Mouse (Mus musculus): ENCODE measurements at regions not wholly inside any gene's neighbourhood (a gene's known extent, or its start where the extent isn't known, plus 50 kb on each side); places are given as distances from the start of the nearest gene placed in this dataset.
A peak's percentile ranks its signal among the peaks of the same experiment; 100 is the strongest.

DNA sequence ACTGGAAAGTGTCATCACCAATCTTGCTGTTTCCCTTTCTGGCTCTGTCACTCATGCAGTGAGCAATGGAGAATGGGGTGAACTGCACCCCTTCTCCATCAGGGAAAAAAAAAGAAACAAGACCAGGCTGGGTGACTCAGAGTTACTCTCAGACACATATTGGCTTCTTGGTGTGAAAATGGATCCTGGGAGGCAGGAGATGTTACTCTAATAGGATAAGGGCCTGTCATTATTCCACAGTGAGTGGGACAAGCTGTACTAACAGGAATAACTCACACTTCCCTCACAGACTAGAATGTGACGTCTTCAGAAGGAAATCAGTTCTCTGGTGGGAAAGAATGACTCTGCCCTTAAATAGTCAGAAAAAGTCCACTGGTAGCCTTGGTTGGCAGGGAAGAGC lies 181.4 kb upstream of the Nlrp1b start:
- DNase-seq (ENCODE audit: low spot score in 2 of 2) = no peak

DNA sequence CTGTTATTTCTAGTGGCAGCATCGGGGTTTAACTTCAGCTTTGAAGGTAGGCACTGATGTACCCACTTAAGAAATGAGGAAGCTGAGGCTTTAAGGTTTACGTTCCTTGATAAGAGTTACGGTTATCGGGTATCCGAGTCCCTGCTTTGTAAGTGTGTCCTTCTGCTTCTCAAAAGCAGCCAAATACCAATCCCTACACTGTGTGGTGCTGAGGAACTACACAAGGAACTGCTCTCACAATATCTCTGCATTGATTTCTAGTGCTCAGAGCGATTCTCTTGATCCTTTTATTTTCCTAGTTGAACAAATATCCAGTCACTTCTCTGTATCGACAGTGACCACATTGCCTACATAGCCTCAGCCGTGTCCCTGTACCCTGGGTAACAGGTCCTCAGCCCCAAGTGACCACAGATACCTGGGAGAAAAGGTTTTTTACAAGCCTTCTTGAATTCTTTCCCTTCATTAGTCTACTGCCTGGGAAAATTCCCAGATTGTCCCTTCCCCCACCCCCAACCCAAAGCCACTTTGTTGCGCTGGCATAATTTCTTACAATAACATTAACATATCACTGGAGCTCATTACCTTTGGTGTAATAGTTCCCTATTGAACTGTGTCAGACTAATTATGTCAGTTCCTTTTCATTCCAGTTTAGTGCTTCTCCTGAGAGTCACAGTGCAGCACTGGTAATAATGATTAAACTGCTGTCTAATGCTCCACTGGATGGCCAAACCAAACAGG lies 184.0 kb upstream of the Nlrp1b start:
- DNase-seq (ENCODE audit: low spot score in 2 of 2) = no peak

DNA sequence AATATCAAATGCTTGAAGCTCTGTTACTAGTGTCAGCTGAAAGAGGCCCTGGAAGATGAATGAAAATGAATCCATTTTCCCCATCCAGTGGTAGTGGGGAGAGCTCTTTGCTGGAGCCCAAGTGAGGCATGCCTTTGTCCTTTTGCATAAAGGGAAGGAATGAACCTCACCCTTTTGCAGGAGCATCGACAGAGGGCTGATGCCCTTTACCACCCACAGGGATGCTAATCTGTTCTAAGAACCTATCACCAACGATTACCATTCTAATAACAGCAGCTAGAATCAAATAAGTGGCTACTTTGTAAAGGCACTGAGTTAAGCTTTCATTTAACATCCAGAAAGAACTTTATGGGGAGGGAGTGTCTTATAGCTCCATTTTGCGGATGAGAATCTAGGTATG lies 184.9 kb upstream of the Nlrp1b start:
- no peak for DNase-seq (ENCODE audit: low spot score in 2 of 2)

DNA sequence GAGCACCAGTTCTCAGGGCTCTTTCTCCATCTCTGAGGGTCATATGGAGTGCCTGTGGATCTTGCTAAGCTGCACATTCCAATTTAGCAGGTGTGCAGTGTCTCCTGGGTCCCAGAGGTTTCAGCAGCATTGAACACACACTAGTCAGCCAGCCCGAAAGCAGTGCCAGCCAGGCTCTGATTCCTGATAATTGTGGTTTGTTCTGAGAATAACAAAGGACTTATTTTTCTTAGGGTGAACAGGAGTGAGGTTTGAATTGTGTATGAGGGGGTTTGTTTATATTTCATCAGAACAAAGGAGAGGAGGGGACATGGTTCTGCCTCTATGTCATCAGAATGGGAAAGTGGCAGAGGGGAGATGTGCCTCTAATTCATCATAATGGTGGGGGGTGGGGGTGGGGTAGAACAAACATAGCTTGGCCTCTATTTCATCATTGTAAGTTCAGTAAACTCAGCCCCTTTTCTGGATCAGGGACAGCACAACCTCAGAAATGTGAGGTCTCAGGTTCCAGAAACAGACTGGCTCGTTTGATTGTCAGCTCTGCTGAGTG lies 191.8 kb upstream of the Nlrp1b start:
- peak in 1 of 2 experiments; percentile 26 for DNase-seq (ENCODE audit: low spot score in 2 of 2)

DNA sequence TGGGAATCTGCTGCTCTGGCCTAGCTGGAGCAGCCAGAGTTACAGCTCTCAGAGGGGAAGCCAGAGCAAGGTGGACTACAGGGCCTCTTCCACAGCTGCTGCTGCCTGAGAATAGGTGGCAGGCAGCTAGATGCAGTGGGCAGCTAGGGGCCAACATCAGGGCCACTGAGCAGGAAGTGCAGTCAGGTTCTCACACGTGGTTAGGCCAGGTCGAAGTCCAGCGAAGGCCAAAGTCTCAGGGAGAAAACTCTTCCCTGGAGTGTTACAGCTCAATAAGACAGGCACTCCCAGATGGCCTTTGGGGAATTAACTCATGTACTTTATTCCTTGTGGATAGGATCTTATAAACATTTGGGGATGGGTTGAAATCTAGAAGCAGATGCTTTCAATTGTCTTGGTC lies 192.7 kb upstream of the Nlrp1b start:
- DNase-seq (ENCODE audit: low spot score in 2 of 2) = no peak

DNA sequence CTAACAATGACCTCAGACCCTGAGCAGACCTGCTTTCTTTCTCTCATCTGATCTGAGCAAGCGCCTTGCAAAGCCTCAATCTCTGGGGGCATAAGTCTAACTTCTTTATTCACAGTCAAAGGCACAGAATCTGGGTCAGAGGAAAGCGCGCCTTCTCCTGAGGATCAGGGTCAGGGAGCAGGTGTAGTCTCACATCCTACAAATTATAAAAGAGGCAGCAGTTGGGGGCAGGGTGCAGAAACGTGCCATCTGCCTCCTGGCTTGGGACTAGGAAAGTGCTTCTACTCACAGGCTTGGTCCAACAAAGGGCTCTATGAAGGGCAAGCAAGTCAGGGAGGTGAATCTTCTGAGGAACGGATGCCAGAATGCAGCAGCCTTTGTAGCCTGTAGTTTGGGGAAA lies 194.3 kb upstream of the Nlrp1b start:
- DNase-seq (ENCODE audit: low spot score in 2 of 2) = no peak

DNA sequence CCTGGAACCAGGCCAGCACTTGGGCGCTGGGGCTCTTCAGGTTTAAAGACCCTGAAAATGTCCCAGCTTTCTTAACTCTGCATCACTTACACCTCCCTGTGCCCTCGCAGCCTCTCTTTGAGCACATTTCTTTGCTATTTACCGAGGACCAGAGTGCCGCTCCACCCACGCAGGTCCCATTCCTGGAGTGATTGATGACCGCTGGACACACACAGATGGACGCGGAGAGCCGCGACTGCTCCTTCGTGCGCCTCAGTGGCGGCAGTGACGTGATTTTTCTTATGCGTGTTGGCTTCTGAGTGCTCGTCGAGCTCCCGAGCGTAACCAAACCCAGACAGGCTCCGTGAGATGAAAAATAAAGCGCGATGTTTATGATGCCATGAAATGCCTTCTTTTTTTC lies 199.2 kb upstream of the Nlrp1b start:
- no peak for DNase-seq (ENCODE audit: low spot score in 2 of 2)

DNA sequence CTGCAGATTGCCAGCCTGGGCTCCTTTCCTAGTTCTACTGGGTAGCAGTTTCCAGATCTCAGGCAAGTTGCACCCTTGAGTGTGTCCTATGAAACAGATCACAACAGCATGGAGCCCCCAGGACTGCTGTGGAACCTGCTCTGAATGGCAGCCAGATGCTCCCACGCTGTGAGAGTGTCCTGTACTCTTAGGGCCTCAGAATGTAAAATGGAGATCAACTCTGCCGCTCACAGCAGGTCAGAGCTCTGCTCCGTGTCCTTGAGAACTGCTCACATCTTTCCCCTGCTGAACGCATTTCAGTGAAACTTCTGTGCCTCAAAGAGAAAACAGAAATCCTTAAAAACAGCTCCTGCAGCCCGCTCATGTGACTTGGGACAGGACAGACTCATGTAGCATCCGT lies 203.7 kb upstream of the Nlrp1b start:
- no peak for DNase-seq (ENCODE audit: low spot score in 2 of 2)

DNA sequence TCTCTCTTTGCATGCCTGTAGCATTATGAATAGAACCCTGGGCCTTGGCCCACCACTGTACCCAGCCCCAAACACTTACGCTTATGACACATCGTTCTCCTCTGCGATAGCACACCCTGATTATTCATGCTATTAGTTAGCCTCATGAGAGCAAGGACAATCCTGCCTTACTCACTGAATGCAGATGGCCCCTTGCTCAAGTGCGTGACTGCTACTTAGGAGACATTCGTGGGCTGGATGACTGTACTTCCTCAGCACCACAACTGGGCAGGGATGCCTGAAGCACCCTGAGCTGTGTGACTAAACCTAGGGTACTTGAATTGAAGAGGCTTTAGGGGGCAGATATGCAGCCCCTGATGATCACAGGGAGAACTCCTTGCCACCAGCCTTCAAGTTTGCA lies 204.4 kb upstream of the Nlrp1b start:
- peak in 1 of 2 experiments; percentile 29 for DNase-seq (ENCODE audit: low spot score in 2 of 2)

DNA sequence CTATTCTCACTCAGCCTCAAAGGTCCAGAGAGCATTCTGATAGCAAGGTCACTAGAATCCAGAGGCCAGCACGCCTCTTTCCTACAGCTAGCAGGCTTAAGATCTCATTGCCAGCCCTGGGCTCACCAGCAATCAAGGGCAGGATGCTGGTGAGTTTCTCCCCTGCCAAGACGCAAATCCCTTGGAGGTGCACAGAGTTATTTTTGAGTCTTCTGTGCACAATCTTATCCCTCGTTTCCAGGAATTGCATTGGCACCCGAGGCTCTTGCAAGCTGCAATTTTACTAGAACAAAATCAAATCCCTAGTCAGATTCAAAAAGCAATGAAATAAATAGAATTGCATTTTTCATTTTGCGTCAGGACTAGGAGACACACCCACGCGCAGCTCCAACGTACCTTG lies 205.2 kb upstream of the Nlrp1b start:
- DNase-seq (ENCODE audit: low spot score in 2 of 2) = peak in 1 of 2 experiments; percentile 43

DNA sequence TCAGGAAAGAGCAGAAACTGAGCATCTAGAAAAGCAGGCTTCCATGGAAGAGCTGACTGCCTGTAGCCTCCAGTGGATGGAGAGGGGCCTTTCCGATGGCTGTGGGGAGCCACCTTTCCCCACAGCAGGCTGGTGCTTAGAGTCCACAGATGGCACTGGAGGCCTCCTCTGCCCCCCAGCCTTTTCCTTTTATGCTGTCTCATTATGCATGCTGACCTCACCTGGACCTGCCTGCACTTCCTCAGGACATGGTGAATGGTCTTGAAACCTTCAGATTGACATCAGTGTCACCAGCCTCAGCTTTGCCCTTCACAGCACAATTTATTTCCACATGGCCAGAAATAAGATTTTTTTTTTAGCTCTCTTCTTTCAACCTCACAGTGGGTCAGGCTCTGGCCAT lies 205.8 kb upstream of the Nlrp1b start:
- no peak for DNase-seq (ENCODE audit: low spot score in 2 of 2)

DNA sequence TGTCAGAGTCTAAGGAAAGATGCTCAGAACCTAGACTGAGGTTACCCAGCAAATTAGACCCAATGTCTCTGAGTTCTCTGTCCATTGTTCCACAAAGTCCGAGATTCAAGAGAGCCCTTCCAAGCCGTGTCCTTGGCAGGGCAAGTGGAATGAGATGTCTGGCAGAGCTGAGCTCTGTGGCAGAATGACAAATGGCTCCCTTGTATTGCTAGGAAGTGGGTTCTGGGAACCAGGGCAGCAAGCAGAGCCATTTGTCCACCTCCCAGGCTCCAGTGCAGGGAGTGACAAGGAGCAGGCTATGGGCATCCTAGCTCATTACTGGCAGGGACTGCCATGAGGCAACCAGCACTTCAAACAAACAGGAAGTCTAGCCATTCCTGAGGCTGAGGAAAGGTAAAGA lies 206.3 kb upstream of the Nlrp1b start:
- DNase-seq (ENCODE audit: low spot score in 2 of 2) = peak in 1 of 2 experiments; percentile 79

DNA sequence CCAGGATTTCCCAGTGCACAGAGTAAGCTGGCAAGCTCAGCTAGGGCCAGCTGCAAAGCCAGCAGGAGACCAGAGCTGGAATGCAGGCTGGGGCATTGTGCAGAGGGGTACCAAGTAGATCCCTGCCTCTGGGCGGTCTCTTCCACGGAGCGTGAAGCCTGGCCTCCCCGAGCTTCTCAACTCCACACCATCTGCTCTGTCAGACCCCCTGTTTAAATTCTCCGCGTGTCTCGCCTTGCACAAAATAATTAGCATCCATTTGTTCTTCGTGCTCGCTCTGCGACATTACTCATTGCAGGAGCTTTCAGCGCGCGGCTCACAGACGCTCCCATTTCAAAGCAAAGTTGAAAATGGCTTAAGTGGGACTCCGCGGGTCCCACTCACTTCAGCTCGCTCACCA lies 209.3 kb upstream of the Nlrp1b start:
- DNase-seq (ENCODE audit: low spot score in 2 of 2) = peak in 1 of 2 experiments; percentile 75

DNA sequence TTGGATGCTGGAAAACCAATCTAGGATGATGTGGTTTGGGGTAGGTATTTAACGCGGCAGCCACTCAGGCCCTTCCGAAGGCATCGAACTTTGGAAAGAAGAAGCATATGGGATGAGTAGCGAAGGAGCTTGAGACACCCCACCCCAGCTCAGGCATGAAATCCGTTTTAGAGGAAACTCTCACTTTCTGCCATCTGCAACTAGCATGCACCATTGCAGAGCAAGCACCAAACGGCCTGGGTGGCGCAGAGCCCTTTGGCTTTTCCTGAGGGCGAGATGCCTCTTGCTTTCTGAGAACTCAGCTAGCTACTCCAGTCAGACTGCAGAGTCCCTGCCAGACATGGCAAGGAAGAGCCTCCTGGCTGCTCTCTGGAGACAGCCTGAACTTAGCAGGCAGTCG lies 209.9 kb upstream of the Nlrp1b start:
- no peak for DNase-seq (ENCODE audit: low spot score in 2 of 2)

DNA sequence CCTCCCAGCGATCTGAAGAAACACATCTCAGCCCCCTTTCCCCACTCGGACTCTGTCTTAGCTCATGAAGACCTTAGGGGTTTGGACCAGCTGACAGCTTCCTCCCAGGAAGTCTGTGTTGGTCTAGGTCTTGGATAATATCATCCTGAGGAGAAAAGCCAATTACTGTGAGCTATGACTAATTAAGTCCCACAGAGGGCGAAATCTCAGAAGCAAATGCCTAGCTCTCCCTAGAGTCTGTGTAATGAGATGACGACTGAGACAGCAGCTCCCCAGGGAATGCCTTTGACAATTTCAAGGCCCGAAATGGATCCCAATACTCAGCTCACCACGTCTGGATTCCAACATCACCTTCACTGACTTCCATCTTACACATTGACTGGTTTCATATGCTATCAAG lies 213.5 kb upstream of the Nlrp1b start:
- no peak for DNase-seq (ENCODE audit: low spot score in 2 of 2)

DNA sequence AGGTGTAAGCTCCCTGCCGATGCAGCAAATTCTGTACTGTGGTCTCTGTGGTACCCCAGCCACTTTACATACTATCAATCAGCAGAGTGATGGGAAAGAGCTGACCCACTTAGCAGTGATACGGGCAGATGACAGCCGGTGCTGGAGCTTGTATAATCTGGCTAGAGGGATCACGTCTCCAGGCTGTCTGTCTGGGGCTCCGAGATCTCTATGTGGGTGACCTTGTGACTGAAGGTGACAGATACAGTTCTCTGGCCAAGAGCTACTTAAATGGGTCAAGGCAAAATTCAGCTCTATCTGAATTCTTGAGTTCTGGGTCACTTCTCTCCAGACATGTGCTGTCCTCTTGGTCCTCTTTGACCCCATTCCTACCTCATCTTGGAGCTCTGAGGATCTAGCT lies 216.1 kb upstream of the Nlrp1b start:
- no peak for DNase-seq (ENCODE audit: low spot score in 2 of 2)

DNA sequence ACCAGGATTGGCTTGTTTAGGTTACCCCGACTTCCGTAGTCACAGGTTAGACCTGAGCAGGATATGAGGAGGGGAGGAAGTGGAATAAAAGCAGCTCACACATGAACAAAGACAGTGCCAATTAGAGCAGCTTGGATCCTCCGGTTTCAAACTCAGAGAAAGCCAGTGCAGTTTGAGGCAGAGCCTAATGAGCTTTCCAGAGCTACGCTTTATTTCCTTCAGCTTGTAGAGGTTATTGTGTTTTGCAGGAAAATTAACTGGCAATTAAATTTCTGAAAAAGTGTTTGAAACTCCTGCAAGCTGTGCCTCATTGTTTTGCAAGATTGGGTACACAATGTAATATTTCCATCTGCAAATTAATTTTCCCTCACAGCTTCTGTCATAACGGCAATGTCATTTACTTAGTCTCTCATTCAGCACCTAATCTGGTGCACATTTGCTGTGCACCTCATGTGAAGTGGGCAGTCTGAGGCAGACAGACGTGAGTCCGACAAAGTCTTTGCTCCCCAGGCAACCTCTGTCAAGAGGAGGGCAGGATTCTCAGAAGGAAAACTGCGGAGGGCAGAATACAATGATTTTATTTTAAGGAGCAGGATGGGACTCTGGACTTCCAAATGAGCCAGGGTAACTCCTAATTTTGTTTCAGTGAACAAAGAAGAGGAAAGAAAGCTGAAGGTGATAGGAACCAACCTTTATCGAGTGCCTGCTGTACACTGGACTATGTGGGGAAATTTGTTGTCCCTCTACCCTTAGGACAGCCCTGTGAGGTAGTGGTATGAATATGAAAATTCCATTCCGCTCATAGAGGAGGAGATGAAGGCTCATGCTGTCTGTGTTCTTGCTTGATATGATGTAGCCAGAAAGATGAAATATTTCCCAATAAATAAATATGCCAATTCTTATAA lies 217.6 kb upstream of the Nlrp1b start:
- DNase-seq (ENCODE audit: low spot score in 2 of 2) = no peak

DNA sequence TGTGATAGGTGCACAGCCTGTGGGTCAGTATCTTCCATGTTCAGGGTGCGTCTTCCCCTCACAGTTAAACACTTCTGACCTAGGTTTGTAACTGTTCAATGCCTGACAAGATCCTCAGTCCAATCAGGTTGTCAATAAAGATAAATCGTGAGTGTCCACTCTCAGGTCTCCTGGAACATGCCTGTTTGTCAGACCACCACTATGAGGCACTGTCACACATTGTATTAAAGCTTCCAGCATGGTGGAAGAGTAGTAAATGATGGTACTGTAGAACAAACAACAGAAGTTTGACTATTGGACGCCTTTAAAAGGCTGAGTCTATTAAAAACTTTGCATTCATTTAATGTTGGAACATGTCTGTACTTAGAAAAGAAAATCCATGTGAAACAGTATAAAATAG lies 249.6 kb upstream of the Nlrp1b start:
- no peak for DNase-seq (ENCODE audit: low spot score in 2 of 2)

DNA sequence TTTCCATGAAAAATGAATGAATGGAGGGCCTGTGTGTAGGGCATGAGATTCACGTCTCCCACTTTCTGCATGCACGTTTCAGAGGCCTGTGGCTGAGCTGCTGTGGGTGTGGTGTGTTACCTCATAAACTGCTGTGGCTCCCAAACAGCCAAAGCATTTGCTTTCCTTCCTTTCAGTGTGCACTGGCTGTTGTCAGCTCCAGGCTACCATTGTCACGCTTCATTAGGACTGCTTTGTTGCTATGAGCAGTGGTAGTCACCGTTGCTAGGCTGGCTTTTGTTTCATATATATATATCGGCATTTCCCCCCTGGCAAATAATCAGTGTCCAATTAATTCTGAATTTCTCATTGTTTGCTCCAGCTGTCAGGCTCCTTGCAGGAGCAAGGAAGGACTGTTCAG lies 251.9 kb upstream of the Wscd1 start:
- DNase-seq (ENCODE audit: low spot score in 2 of 2) = no peak

DNA sequence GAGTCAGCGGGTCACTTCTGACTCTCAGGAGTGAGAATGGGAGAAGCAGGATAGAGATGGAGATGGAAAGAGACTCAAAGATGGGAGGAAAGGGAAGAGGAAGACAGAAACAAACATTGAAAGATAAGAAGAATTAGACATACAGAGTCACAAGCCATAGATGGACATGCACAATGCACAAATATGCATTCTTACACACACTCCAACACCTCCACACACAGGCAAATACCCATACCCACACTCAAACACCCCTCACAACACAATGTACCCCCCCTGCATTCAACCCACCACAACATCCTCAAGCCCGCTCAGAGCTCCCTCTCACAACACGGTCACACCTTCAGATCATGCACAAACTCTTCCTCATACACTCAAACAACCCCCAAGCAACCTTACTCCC lies 251.4 kb upstream of the Wscd1 start:
- no peak for DNase-seq (ENCODE audit: low spot score in 2 of 2)

DNA sequence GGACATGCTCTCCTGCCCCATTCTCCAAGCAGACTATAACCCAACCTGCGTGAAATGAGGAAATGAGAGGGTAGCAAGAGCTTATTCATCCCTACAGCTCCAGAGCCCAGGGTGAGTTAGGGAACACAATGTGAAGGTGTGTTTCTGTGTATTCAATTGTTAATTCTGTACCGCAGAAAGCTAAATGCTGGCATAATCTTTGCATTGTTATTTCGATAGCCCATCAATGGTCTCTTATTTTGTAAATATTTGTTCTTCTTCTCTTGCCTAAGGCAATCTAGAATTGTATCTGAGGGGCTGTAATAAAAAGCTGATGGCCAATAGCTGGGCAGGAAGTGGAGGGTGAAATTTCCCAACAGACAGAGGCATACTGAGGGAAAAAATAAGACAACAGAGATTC lies 247.6 kb upstream of the Wscd1 start:
- DNase-seq (ENCODE audit: low spot score in 2 of 2) = no peak

DNA sequence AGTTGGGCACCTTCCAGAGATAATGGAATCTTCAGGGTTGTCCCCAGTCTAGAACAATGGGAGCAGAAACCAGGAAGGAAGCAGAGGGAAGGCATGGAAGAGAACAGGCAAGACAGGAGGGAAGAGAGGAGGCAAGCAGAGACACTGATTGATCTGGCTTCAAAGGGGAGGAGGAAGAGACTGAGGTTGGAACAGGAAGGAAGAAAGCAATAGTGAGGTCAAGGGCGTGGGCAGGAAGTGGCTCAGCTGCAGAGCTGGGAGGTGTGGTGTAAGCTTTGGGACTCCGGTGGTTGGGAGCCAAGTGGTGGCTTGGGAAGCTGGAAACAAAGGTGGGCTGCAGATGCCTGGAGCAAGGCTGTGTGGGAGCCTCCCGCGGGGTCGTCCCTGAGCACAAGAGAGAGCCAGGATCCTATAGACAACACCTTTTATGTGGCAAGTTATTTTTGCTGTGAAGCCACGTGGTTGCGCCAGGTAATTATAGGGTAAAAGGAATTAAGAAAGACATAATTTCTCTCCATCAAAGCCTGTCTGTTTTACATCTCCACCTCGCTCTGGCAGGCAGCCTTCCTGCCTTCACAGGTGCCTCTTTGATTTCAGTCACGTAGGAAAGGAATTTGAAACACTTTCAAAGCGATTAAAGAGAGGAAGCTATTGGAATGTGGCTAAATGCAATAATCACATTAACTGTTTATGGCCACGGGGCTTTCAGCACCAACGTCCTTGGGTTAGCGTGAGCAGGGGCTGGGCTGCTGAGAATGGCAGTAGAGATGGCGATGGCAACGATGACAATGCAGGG lies 237.3 kb upstream of the Wscd1 start:
- no peak for DNase-seq (ENCODE audit: low spot score in 2 of 2)
